Mouse (Mus musculus): ENCODE data around the gene 2310022B05Rik. TPM values are rescaled to one million over a fixed set of nuclear protein-coding genes. Genes with fewer than 3 reads are reported as not detected.

Gene 2310022B05Rik
- total and polyA plus RNA-seq, 2 experiments = 3.0 to 12.0 TPM

DNA sequence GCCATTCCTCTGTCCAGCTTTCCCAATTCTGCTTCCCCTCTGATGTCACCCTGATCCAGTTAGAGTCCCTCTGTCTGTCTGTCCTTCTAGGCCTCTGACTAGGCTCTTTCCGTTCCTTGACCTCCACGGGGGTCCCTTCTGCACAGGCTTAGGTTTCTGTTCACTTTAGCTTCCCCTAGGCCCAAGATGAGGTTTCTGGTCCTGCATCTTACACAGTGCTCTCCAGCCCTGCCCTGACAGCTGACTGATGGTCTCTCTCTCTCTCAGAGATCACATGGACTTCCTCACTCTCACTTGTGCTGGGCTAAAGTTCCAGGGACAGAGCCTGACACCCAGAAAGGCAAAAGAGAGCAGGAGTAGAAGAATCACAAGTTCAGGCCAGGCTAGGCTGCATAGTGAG lies 76.6 kb downstream of the 2310022B05Rik start:
- 92% methylated on average over 2 of the region's 2 CpGs for WGBS

More for the DNA sequence above, 76.6 kb downstream of the 2310022B05Rik start:
- TF ChIP-seq POLR2A (IDR thresholded peaks at IDR 0.05; ENCODE audit: extremely low read depth, insufficient read depth, low read length) = no peak
- TF ChIP-seq CTCF (IDR thresholded peaks at IDR 0.05; ENCODE audit: low read depth, low read length) = no peak
- H3K79me2 ChIP-seq (ENCODE audit: control insufficient read depth, insufficient read depth, low read length) = no peaks in the 10 kb centered on the region
- H3K4me3 ChIP-seq (ENCODE audit: insufficient read depth, low read depth, low read length) = no peak overlapping the region
- no peaks in the 10 kb centered on the region for H3K27me3 ChIP-seq (ENCODE audit: control insufficient read depth, insufficient read depth, low read length)
- H3K36me3 ChIP-seq (ENCODE audit: control insufficient read depth, insufficient read depth, low read length) = no peaks in the 10 kb centered on the region
- H3K4me1 ChIP-seq (ENCODE audit: control insufficient read depth, insufficient read depth, low read length) = peaks cover 18% of the 10 kb centered on the region
- no peak for DNase-seq (ENCODE audit: extremely low read depth, low read depth, low spot score)
- no peak overlapping the region; the same call in 1 of the 2 replicates for H3K27ac ChIP-seq (replicated peaks; ENCODE audit: insufficient read depth, low read depth, low read length)
- no peak overlapping the region; the same call in 1 of the 2 replicates for H3K9ac ChIP-seq (ENCODE audit: low read depth, low read length)

Other genes with a start within 250 kb of the 2310022B05Rik start
- gene Pgbd5, start 223.7 kb downstream of the 2310022B05Rik start, total RNA-seq (2014; rRNA removed) = 0.07 TPM in 1 of 2 replicates, not detected in the other
- gene Pgbd5, start 223.7 kb downstream of the 2310022B05Rik start, polyA plus RNA-seq (2012; rRNA removed) = not detected in 2 replicates
- 16.6 and 17.9 TPM in 2 replicates for gene Cog2, start 142.6 kb downstream of the 2310022B05Rik start, total RNA-seq (2014; rRNA removed)
- gene Cog2, start 142.6 kb downstream of the 2310022B05Rik start, polyA plus RNA-seq (2012; rRNA removed) = 11.9 and 12.6 TPM in 2 replicates
- 419 and 551 TPM in 2 replicates for gene Agt, start 93.7 kb downstream of the 2310022B05Rik start, total RNA-seq (2014; rRNA removed)
- gene Agt, start 93.7 kb downstream of the 2310022B05Rik start, polyA plus RNA-seq (2012; rRNA removed) = 1,418 and 1,707 TPM in 2 replicates
- gene Capn9, start 87.3 kb downstream of the 2310022B05Rik start, total RNA-seq (2014; rRNA removed) = not detected in 2 replicates
- gene Capn9, start 87.3 kb downstream of the 2310022B05Rik start, polyA plus RNA-seq (2012; rRNA removed) = not detected in 2 replicates
- 24.8 and 26.3 TPM in 2 replicates for gene Ttc13, start 58.6 kb upstream of the 2310022B05Rik start, total RNA-seq (2014; rRNA removed)
- gene Ttc13, start 58.6 kb upstream of the 2310022B05Rik start, polyA plus RNA-seq (2012; rRNA removed) = 11.8 and 12.3 TPM in 2 replicates
- 1.7 and 2.6 TPM in 2 replicates for gene Arv1, start 58.8 kb upstream of the 2310022B05Rik start, total RNA-seq (2014; rRNA removed)
- 4.2 and 6.8 TPM in 2 replicates for gene Arv1, start 58.8 kb upstream of the 2310022B05Rik start, polyA plus RNA-seq (2012; rRNA removed)
- 2.8 and 5.4 TPM in 2 replicates for gene Fam89a, start 88.5 kb upstream of the 2310022B05Rik start, total RNA-seq (2014; rRNA removed)
- gene Fam89a, start 88.5 kb upstream of the 2310022B05Rik start, polyA plus RNA-seq (2012; rRNA removed) = 17.4 and 40.4 TPM in 2 replicates
- gene Trim67, start 129.7 kb upstream of the 2310022B05Rik start, total RNA-seq (2014; rRNA removed) = not detected in 2 replicates
- not detected in 2 replicates for gene Trim67, start 129.7 kb upstream of the 2310022B05Rik start, polyA plus RNA-seq (2012; rRNA removed)
- gene Gnpat, start 199.7 kb upstream of the 2310022B05Rik start, total RNA-seq (2014; rRNA removed) = 25.0 and 30.1 TPM in 2 replicates
- gene Gnpat, start 199.7 kb upstream of the 2310022B05Rik start, polyA plus RNA-seq (2012; rRNA removed) = 27.5 and 28.7 TPM in 2 replicates
- 17.7 and 18.7 TPM in 2 replicates for gene 2810004N23Rik, start 199.8 kb upstream of the 2310022B05Rik start, total RNA-seq (2014; rRNA removed)
- gene 2810004N23Rik, start 199.8 kb upstream of the 2310022B05Rik start, polyA plus RNA-seq (2012; rRNA removed) = 11.5 and 13.1 TPM in 2 replicates
- gene Exoc8, start 234.3 kb upstream of the 2310022B05Rik start, total RNA-seq (2014; rRNA removed) = 7.0 and 8.3 TPM in 2 replicates
- gene Exoc8, start 234.3 kb upstream of the 2310022B05Rik start, polyA plus RNA-seq (2012; rRNA removed) = 4.3 and 4.7 TPM in 2 replicates
- gene Sprtn, start 234.5 kb upstream of the 2310022B05Rik start, total RNA-seq (2014; rRNA removed) = 5.4 and 6.3 TPM in 2 replicates
- 4.4 and 4.8 TPM in 2 replicates for gene Sprtn, start 234.5 kb upstream of the 2310022B05Rik start, polyA plus RNA-seq (2012; rRNA removed)

All from liver, adult 2 months (tissue).